Mouse (Mus musculus): ENCODE results near the gene Gm20388.

DNA sequence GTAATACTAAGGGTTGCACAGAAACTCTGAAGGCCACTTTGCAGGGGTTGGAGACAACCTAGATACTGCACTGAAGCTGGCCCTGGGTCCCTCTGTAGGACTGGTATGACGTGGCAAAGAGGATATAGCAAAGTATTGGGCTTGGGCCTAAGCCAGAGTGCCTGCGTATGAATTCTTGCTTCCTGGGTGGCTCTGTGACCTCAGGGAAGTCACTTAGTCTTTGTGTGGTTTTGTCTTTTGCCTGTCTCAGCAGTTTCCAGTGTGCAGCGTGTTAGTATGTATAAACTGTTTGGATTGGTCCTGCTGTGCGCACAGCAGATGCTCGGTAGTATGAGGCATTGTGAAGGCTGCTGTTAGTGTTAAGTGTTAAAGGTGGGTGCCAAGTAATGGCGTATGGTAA lies 4331.6 kb downstream of the Gm20388 start:
- TF ChIP-seq CTCF (IDR thresholded peaks at IDR 0.05; ENCODE audit: low read depth): no peak
- no peak for TF ChIP-seq EP300 (IDR thresholded peaks at IDR 0.05; ENCODE audit: low read depth)
